Mouse (Mus musculus): ENCODE data around the gene Ryr2. TPM values are rescaled to one million over a fixed set of nuclear protein-coding genes. Genes with fewer than 3 reads are reported as not detected.
"Not testable (repeated sequence)": the region's sequence is repeated elsewhere in the genome, so short reads cannot be mapped to it uniquely, and the experiment has no call there.

The Ryr2 gene
- polyA plus RNA-seq, 1 experiment = 62.3 TPM

DNA sequence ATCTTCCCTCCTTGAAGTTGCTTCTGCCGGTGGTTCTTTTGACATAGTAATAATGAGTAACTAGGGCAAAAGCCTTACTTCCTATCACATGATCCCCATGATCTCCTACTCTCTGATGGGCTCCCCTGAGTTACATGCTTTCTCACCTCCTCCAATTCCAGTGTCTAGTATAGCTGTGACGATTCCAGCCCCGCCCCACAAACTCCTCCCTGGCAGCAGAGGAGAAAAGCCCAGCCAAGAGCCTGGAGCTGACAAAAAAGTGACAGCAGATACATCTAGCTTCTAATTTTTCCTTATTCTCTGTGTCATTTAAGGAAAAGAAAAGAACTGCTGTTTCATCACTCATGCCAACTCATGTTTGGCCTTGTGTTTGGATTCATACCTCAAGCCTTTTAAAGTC lies 241.5 kb downstream of the Ryr2 start:
- Histone ChIP-seq H3K4me3 (ENCODE audit: insufficient read depth, low read length) (no peak overlapping the region), H3K4me1 (ENCODE audit: control insufficient read depth, insufficient read depth, low read length) (peaks cover 2% of the 10 kb centered on the region; the same call in 1 of the 2 replicates), H3K27ac (ENCODE audit: insufficient read depth, low read length) (no peak overlapping the region)
- TF ChIP-seq POLR2A (IDR thresholded peaks at IDR 0.05; ENCODE audit: extremely low read depth, insufficient read depth, low read length) (no peak), CTCF (IDR thresholded peaks at IDR 0.05; ENCODE audit: extremely low read depth, insufficient read depth, low read length) (no peak)

DNA sequence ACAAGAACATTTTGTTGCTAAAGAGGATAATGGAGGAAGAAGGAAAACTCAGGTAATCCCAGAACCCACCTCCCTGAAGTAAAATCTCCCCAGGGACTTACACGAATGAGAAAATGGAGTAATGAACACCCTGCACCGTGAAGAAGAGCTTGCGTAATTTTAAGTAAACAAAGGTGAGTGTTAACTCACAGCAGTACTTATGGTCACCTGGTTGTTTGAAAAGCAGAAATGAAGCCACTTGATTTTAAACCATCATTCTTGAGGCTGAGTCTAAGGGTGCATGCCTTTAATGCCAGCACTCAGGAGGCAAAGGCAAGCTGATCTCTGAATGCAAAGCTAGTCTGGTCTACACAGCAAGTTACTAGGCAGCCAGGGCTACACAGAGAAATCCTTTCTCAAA lies 255.1 kb downstream of the Ryr2 start:
- H3K27ac ChIP-seq (ENCODE audit: insufficient read depth, low read length) = no peak overlapping the region
- TF ChIP-seq CTCF (IDR thresholded peaks at IDR 0.05; ENCODE audit: extremely low read depth, insufficient read depth, low read length) (no peak), POLR2A (IDR thresholded peaks at IDR 0.05; ENCODE audit: extremely low read depth, insufficient read depth, low read length) (no peak)
- H3K4me3 ChIP-seq (ENCODE audit: insufficient read depth, low read length) = no peak overlapping the region

DNA sequence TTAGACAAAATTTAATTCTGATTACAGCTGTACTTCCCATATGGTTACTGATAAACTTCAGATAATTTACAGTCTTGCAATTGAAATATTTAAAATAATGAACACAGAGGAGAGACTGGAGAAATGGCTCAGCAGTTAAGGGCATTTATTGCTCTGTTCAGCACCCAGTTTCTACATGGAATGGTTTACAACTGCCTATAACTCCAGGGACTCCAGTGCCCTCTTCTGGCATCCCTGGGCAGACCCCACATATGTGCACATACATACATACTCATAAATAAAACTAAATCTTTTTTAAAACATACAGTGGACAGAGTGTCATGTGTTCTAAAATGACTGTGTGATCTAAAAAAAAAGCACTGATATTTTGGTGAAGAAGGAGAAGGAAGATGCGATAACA lies 262.9 kb downstream of the Ryr2 start:
- no peaks in the 10 kb centered on the region for H3K4me1 ChIP-seq (ENCODE audit: control insufficient read depth, insufficient read depth, low read length)
- H3K27ac ChIP-seq (ENCODE audit: insufficient read depth, low read length) = no peak overlapping the region
- H3K4me3 ChIP-seq (ENCODE audit: insufficient read depth, low read length) = no peak overlapping the region
- TF ChIP-seq CTCF (IDR thresholded peaks at IDR 0.05; ENCODE audit: extremely low read depth, insufficient read depth, low read length) (no peak), POLR2A (IDR thresholded peaks at IDR 0.05; ENCODE audit: extremely low read depth, insufficient read depth, low read length) (no peak)

More for the DNA sequence above, 255.1 kb downstream of the Ryr2 start:
- H3K4me1 ChIP-seq (ENCODE audit: control insufficient read depth, insufficient read depth, low read length) = no peaks in the 10 kb centered on the region

- H3K4me1 ChIP-seq (ENCODE audit: control insufficient read depth, insufficient read depth, low read length) = no peaks in the 10 kb centered on the region; the same call in 1 of the 2 replicates
- no peak overlapping the region for H3K4me3 ChIP-seq (ENCODE audit: insufficient read depth, low read length)
- TF ChIP-seq CTCF (IDR thresholded peaks at IDR 0.05; ENCODE audit: extremely low read depth, insufficient read depth, low read length) = no peak
- TF ChIP-seq POLR2A (IDR thresholded peaks at IDR 0.05; ENCODE audit: extremely low read depth, insufficient read depth, low read length) = no peak
- no peak overlapping the region for H3K27ac ChIP-seq (ENCODE audit: insufficient read depth, low read length)
Measured at GRCm38 (mm10) chr13:11837870-11838269, 268.9 kb downstream of the Ryr2 start.

DNA sequence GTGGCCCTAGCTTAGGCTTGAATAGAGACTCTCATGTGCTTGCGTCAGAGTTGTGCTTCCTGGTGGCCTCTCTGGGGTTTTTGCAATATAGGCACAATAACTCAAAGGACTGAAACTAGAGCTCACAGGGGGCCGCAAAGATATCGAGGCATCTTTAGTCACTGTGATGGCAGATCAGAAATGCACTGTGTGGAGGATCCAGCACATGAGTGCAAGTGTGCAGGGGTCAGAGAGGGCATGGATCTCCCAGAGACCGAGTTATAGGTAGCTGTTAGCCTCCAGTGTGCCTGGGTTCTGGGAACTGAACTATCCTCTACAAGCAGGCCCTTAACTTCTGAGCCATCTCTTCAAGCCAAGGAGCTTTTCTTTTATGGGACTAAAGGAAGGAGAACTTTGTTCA lies 269.6 kb downstream of the Ryr2 start:
- no peak overlapping the region for H3K4me3 ChIP-seq (ENCODE audit: insufficient read depth, low read length)
- TF ChIP-seq CTCF (IDR thresholded peaks at IDR 0.05; ENCODE audit: extremely low read depth, insufficient read depth, low read length) = no peak
- TF ChIP-seq POLR2A (IDR thresholded peaks at IDR 0.05; ENCODE audit: extremely low read depth, insufficient read depth, low read length) = no peak
- no peak overlapping the region for H3K27ac ChIP-seq (ENCODE audit: insufficient read depth, low read length)
- no peaks in the 10 kb centered on the region; the same call in 1 of the 2 replicates for H3K4me1 ChIP-seq (ENCODE audit: control insufficient read depth, insufficient read depth, low read length)

GRCm38 (mm10) chr13:11836304-11837078 lies 270.3 kb downstream of the Ryr2 start:
- H3K4me3 ChIP-seq (ENCODE audit: insufficient read depth, low read length) = no peak overlapping the region
- TF ChIP-seq CTCF (IDR thresholded peaks at IDR 0.05; ENCODE audit: extremely low read depth, insufficient read depth, low read length) (no peak), POLR2A (IDR thresholded peaks at IDR 0.05; ENCODE audit: extremely low read depth, insufficient read depth, low read length) (no peak)
- no peak overlapping the region for H3K27ac ChIP-seq (ENCODE audit: insufficient read depth, low read length)
- no peaks in the 10 kb centered on the region; the same call in 1 of the 2 replicates for H3K4me1 ChIP-seq (ENCODE audit: control insufficient read depth, insufficient read depth, low read length)

- TF ChIP-seq CTCF (IDR thresholded peaks at IDR 0.05; ENCODE audit: extremely low read depth, insufficient read depth, low read length) = no peak
- H3K4me1 ChIP-seq (ENCODE audit: control insufficient read depth, insufficient read depth, low read length) = no peaks in the 10 kb centered on the region
- no peak overlapping the region for H3K27ac ChIP-seq (ENCODE audit: insufficient read depth, low read length)
- H3K4me3 ChIP-seq (ENCODE audit: insufficient read depth, low read length) = no peak overlapping the region
Measured at GRCm38 (mm10) chr13:11831210-11831609, 275.5 kb downstream of the Ryr2 start.

DNA sequence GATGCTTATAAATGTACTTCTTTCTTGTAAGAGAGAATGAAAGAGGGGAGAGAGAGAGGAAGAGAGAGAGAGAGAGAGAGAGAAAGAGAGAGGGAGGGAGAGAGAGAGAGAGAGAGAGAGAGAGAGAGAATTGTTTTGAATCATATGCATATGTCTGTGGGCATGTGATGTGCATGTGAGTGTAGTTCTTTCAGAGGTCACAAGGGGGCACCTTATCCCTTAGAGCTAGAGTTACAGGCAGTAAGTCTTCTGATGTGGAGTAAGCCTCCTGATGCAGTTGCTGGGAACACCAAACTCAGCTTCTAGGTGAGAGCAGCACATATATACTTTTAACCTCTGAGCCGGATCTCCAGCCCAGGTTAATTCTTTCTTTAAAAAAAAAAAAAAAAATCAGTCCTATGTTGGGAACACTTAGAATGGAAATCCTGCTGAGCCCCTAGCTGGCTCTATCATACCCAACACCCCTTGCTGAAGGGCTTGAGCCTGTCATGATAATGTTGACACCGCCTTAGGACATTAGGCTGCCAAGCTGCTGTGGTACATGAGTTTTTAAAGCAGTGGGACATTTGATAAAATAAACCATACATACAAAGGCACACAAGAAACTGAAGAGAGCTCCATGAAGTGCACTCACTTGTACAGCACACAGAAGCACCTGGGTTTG lies 281.1 kb downstream of the Ryr2 start:
- no peak for TF ChIP-seq CTCF (IDR thresholded peaks at IDR 0.05; ENCODE audit: extremely low read depth, insufficient read depth, low read length)
- TF ChIP-seq POLR2A (IDR thresholded peaks at IDR 0.05; ENCODE audit: extremely low read depth, insufficient read depth, low read length) = no peak
- Histone ChIP-seq H3K4me1 (ENCODE audit: control insufficient read depth, insufficient read depth, low read length) (no peaks in the 10 kb centered on the region), H3K27ac (ENCODE audit: insufficient read depth, low read length) (no peak overlapping the region), H3K4me3 (ENCODE audit: insufficient read depth, low read length) (no peak overlapping the region)

GRCm38 (mm10) chr13:11818723-11819122 lies 288.0 kb downstream of the Ryr2 start:
- Histone ChIP-seq H3K27ac (ENCODE audit: insufficient read depth, low read length) (no peak overlapping the region), H3K4me3 (ENCODE audit: insufficient read depth, low read length) (no peak overlapping the region), H3K4me1 (ENCODE audit: control insufficient read depth, insufficient read depth, low read length) (no peaks in the 10 kb centered on the region)
- TF ChIP-seq POLR2A (IDR thresholded peaks at IDR 0.05; ENCODE audit: extremely low read depth, insufficient read depth, low read length) (no peak), CTCF (IDR thresholded peaks at IDR 0.05; ENCODE audit: extremely low read depth, insufficient read depth, low read length) (no peak)

GRCm38 (mm10) chr13:11809365-11809764 lies 297.4 kb downstream of the Ryr2 start:
- H3K4me3 ChIP-seq (ENCODE audit: insufficient read depth, low read length); H3K27ac ChIP-seq (ENCODE audit: insufficient read depth, low read length); H3K4me1 ChIP-seq (ENCODE audit: control insufficient read depth, insufficient read depth, low read length): not testable (repeated sequence)
